Mouse (Mus musculus): ENCODE data around the gene Shmt2. TPM values are rescaled to one million over a fixed set of nuclear protein-coding genes. Genes with fewer than 3 reads are reported as not detected.
A peak's percentile ranks its signal among the peaks of the same experiment; 100 is the strongest.

Gene Shmt2
- polyA plus RNA-seq, 1 experiment = 171 TPM

DNA sequence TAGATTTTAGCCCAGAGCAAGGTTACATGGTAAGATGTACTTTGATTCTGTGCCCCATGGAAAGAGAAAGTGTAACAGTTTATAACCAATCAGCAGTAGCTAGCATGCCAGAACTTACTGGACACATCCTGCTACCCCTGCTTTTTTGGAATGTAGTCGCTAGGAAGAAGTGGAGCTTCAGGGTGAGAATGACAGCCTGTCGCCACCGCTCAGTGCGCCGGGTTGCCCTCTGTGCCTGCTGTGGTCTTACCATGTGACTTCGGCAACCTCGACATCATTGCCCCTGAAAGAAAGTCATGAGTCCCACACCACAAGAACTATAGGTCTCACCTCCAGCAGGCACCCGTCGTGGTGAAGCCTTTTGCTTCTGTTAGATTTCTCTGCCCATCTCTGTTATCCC, 49.5 kb downstream of the Shmt2 start:
- H3K4me3 ChIP-seq (ENCODE audit: control insufficient read depth, insufficient read depth, low read length) = no peak overlapping the region
- H3K27me3 ChIP-seq (ENCODE audit: control insufficient read depth, insufficient read depth, low read length) = no peaks in the 10 kb centered on the region
- TF ChIP-seq POLR2A (IDR thresholded peaks at IDR 0.05; ENCODE audit: control insufficient read depth, extremely low read depth, insufficient read depth, low read length, poor library complexity) (no peak), CTCF (IDR thresholded peaks at IDR 0.05; ENCODE audit: borderline replicate concordance, control insufficient read depth, extremely low read depth, insufficient read depth, low read length, poor library complexity) (no peak)
- no peak for DNase-seq
- H3K4me1 ChIP-seq (replicated peaks; ENCODE audit: control insufficient read depth, insufficient read depth, low read length) = peaks cover 14% of the 10 kb centered on the region
- H3K36me3 ChIP-seq (ENCODE audit: control insufficient read depth, insufficient read depth, low read length) = peaks cover 20% of the 10 kb centered on the region
- 25% methylated on average over 9 of the region's 9 CpGs for WGBS
- no peak overlapping the region for H3K27ac ChIP-seq (ENCODE audit: control insufficient read depth, insufficient read depth, low read length)

DNA sequence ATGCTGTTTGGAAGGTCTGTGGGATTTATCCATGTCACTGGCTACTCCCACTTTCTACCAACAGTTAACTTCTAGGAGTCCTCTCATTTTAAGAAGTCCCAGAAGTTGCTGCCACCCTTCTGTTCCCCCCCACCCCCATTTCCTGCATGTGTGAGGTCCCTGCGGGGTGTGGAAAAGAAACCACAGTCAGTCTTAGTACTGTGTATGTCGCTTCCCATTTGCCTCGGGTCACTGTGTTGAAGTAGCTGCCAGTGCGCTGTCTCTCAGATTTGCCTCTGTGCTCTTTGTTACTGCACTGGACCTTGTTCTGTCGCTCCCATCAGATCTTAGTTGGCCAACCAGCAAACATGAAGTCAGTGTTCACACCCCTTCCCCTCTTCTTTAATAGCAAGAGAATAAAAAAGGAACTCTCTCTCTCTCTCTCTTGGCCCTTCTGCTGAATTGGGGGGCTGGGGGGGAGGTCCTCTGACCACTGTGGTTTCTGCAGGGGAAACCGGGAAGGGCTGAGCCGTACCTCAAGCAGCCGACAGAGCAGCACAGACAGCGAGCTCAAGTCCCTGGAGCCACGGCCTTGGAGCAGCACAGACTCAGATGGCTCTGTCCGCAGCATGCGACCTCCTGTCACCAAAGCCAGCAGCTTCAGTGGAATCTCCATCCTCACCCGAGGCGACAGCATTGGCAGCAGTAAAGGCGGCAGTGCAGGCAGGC, 50.8 kb downstream of the Shmt2 start:
- TF ChIP-seq CTCF (IDR thresholded peaks at IDR 0.05; ENCODE audit: borderline replicate concordance, control insufficient read depth, extremely low read depth, insufficient read depth, low read length, poor library complexity) = no peak
- no peak for TF ChIP-seq POLR2A (IDR thresholded peaks at IDR 0.05; ENCODE audit: control insufficient read depth, extremely low read depth, insufficient read depth, low read length, poor library complexity)
- WGBS = 3% methylated on average over 15 of the region's 15 CpGs
- peaks cover 8% of the 10 kb centered on the region for H3K36me3 ChIP-seq (ENCODE audit: control insufficient read depth, insufficient read depth, low read length)
- H3K4me1 ChIP-seq (replicated peaks; ENCODE audit: control insufficient read depth, insufficient read depth, low read length) = peaks cover 14% of the 10 kb centered on the region
- peak; percentile 55 for DNase-seq
- H3K27me3 ChIP-seq (ENCODE audit: control insufficient read depth, insufficient read depth, low read length) = no peaks in the 10 kb centered on the region
- 0 out of 2 replicates have a peak overlapping the region, but pooled peaks have one; percentile 2 for H3K4me3 ChIP-seq (ENCODE audit: control insufficient read depth, insufficient read depth, low read length)
- H3K27ac ChIP-seq (ENCODE audit: control insufficient read depth, insufficient read depth, low read length) = no peak overlapping the region

Other genes starting within 250 kb of the Shmt2 start
- gene Mbd6, start 233.4 kb downstream of the Shmt2 start, polyA plus RNA-seq (2012; rRNA removed) = 124 and 151 TPM in 2 replicates
- gene Mars, start 210.7 kb downstream of the Shmt2 start, polyA plus RNA-seq (2012; rRNA removed) = 65.8 and 77.2 TPM in 2 replicates
- 105 and 111 TPM in 2 replicates for gene Arhgap9, start 200.5 kb downstream of the Shmt2 start, polyA plus RNA-seq (2012; rRNA removed)
- 0.61 and 0.77 TPM in 2 replicates for gene Gli1, start 180.5 kb downstream of the Shmt2 start, polyA plus RNA-seq (2012; rRNA removed)
- gene Inhbe, start 168.0 kb downstream of the Shmt2 start, polyA plus RNA-seq (2012; rRNA removed) = 0.04 TPM in 1 of 2 replicates, not detected in the other
- 0.06 TPM in 1 of 2 replicates, not detected in the other for gene Inhbc, start 152.0 kb downstream of the Shmt2 start, polyA plus RNA-seq (2012; rRNA removed)
- gene R3hdm2, start 142.1 kb downstream of the Shmt2 start, polyA plus RNA-seq (2012; rRNA removed) = 135 and 149 TPM in 2 replicates
- 2.2 and 3.9 TPM in 2 replicates for gene Stac3, start 20.8 kb downstream of the Shmt2 start, polyA plus RNA-seq (2012; rRNA removed)
- gene Ndufa4l2, start 7.5 kb downstream of the Shmt2 start, polyA plus RNA-seq (2012; rRNA removed) = 6.2 and 13.5 TPM in 2 replicates
- gene Nxph4, start 12.1 kb upstream of the Shmt2 start, polyA plus RNA-seq (2012; rRNA removed) = 0.06 and 0.20 TPM in 2 replicates
- 35.3 and 40.3 TPM in 2 replicates for gene Lrp1, start 98.7 kb upstream of the Shmt2 start, polyA plus RNA-seq (2012; rRNA removed)
- gene Stat6, start 120.5 kb upstream of the Shmt2 start, polyA plus RNA-seq (2012; rRNA removed) = 168 and 185 TPM in 2 replicates
- 14.2 and 15.0 TPM in 2 replicates for gene Nemp1, start 144.5 kb upstream of the Shmt2 start, polyA plus RNA-seq (2012; rRNA removed)
- gene Nab2, start 146.1 kb upstream of the Shmt2 start, polyA plus RNA-seq (2012; rRNA removed) = 69.3 and 79.2 TPM in 2 replicates
- gene Myo1a, start 182.7 kb upstream of the Shmt2 start, polyA plus RNA-seq (2012; rRNA removed) = 1.6 and 1.8 TPM in 2 replicates
- 4.3 and 4.5 TPM in 2 replicates for gene Tac2, start 202.0 kb upstream of the Shmt2 start, polyA plus RNA-seq (2012; rRNA removed)
- gene Zbtb39, start 217.1 kb upstream of the Shmt2 start, polyA plus RNA-seq (2012; rRNA removed) = 7.4 and 8.3 TPM in 2 replicates
- 2.3 and 2.4 TPM in 2 replicates for gene Gpr182, start 229.3 kb upstream of the Shmt2 start, polyA plus RNA-seq (2012; rRNA removed)
- gene Rdh1, start 237.3 kb upstream of the Shmt2 start, polyA plus RNA-seq (2012; rRNA removed) = 0.04 and 0.08 TPM in 2 replicates
- 0.10 TPM in 1 of 2 replicates, not detected in the other for gene Rdh16f1, start 237.3 kb upstream of the Shmt2 start, polyA plus RNA-seq (2012; rRNA removed)